Mouse (Mus musculus) limb, embryonic 15.5 days (tissue): ENCODE results near the gene Ccng2. TPM values are rescaled to one million over a fixed set of nuclear protein-coding genes. Genes with fewer than 3 reads are reported as not detected.

ENCODE experiments used
- ATAC-seq: fragments of 200-750 bp; cut with Nextera tagmentation; 2 replicates; pipeline ENCODE4 v1.8.0; 2017; ENCODE audit warnings: low read depth, moderate TSS enrichment; ENCODE audit not compliant: insufficient number of reproducible peaks, low FRiP score, low TSS enrichment
- H3K27ac ChIP-seq: fragments of 300-500 bp; sonication (generic); 2 replicates; pipeline ENCODE4 v1.5.1; 2015; ENCODE audit warnings: moderate library complexity, mild to moderate bottlenecking, inconsistent platforms
- H3K27me3 ChIP-seq: fragments of 300-500 bp; sonication (generic); 2 replicates; pipeline ENCODE4 v1.6.1; 2015; ENCODE audit warnings: inconsistent platforms
- H3K36me3 ChIP-seq: fragments of 300-500 bp; sonication (generic); 2 replicates; pipeline ENCODE4 v1.6.1; 2015; ENCODE audit warnings: inconsistent platforms
- H3K4me1 ChIP-seq: fragments of 300-500 bp; sonication (generic); 2 replicates; pipeline ENCODE4 v1.6.1; 2015; ENCODE audit warnings: inconsistent platforms
- H3K4me2 ChIP-seq: fragments of 300-500 bp; sonication (generic); 2 replicates; pipeline ENCODE4 v1.6.1; 2015; ENCODE audit warnings: mild to moderate bottlenecking, inconsistent platforms
- H3K4me3 ChIP-seq: fragments of 300-500 bp; sonication (generic); 2 replicates; pipeline ENCODE4 v1.5.1; 2015; ENCODE audit warnings: mild to moderate bottlenecking, inconsistent platforms
- H3K9ac ChIP-seq: fragments of 300-500 bp; sonication (generic); 2 replicates; pipeline ENCODE4 v1.6.1; 2015; ENCODE audit warnings: inconsistent platforms
- H3K9me3 ChIP-seq: fragments of 300-500 bp; sonication (generic); 2 replicates; pipeline ENCODE4 v1.6.1; 2016; ENCODE audit warnings: inconsistent platforms
- WGBS: fragments of 180-500 bp; shearing (Covaris S2); methylation state at CpG from one replicate; pipeline ENCODE4 v1.1.7; 2015; 5-methylcytosine and 5-hydroxymethylcytosine counted together
- polyA plus RNA-seq: library from polyadenylated mRNA; unstranded; fragments of >200 nt; fragmentation: Nextera tagmentation; extraction: Ambion mirVana; gene quantifications from 2 replicates; pipeline ENCODE4 v1.2.1, GENCODE M21; 2015

The Ccng2 gene
- polyA plus RNA-seq = 59.0 and 61.4 TPM in 2 replicates

GRCm38 (mm10) chr5:93266883-93267704 is at the start of gene Ccng2:
TSS of gene Ccng2 (plus strand) at chr5:93267257.
- Histone ChIP-seq H3K4me1 (peaks cover 14% of the 10 kb centered on the region), H3K27me3 (no peaks in the 10 kb centered on the region), H3K4me3 (peak within 1 kb of the TSS; percentile 96), H3K27ac (peak within 1 kb of the TSS; percentile 93), H3K4me2 (peak within 1 kb of the TSS; percentile 52), H3K9ac (peak within 1 kb of the TSS; percentile 91), H3K9me3 (no peaks in the 10 kb centered on the region), H3K36me3 (peaks cover 14% of the 10 kb centered on the region)
- under 1% methylated on average over 54 of the region's 54 CpGs for WGBS
- peak; percentile 95 for ATAC-seq

GRCm38 (mm10) chr5:93218375-93218774 is 48.7 kb upstream of the Ccng2 start:
- Histone ChIP-seq H3K9me3 (no peaks in the 10 kb centered on the region), H3K27ac (no peak overlapping the region), H3K4me3 (no peak overlapping the region), H3K36me3 (no peaks in the 10 kb centered on the region), H3K9ac (no peak overlapping the region), H3K4me1 (peaks cover 4% of the 10 kb centered on the region; the same call in 1 of the 2 replicates), H3K27me3 (no peaks in the 10 kb centered on the region), H3K4me2 (no peak overlapping the region)
- WGBS = 70% methylated on average over 3 of the region's 3 CpGs
- ATAC-seq = no peak

- no peak overlapping the region for H3K9ac ChIP-seq
- no peaks in the 10 kb centered on the region for H3K9me3 ChIP-seq
- H3K4me1 ChIP-seq = peaks cover 4% of the 10 kb centered on the region; the same call in 1 of the 2 replicates
- no peak overlapping the region for H3K4me3 ChIP-seq
- H3K27ac ChIP-seq = no peak overlapping the region
- H3K36me3 ChIP-seq = no peaks in the 10 kb centered on the region
- H3K27me3 ChIP-seq = no peaks in the 10 kb centered on the region
- peak; percentile 48; the same call in 1 of the 2 replicates for ATAC-seq
- WGBS = 38% methylated on average over 3 of the region's 3 CpGs
- no peak overlapping the region for H3K4me2 ChIP-seq
Observed at GRCm38 (mm10) chr5:93221661-93222060, 45.4 kb upstream of the Ccng2 start.

- Histone ChIP-seq H3K27ac (no peak overlapping the region), H3K4me2 (no peak overlapping the region), H3K9ac (no peak overlapping the region), H3K9me3 (no peaks in the 10 kb centered on the region), H3K27me3 (no peaks in the 10 kb centered on the region), H3K4me3 (no peak overlapping the region), H3K4me1 (peaks cover 4% of the 10 kb centered on the region; the same call in 1 of the 2 replicates), H3K36me3 (no peaks in the 10 kb centered on the region)
- no peak for ATAC-seq
- WGBS = 87% methylated on average over 2 of the region's 2 CpGs
Observed at GRCm38 (mm10) chr5:93224549-93224948, 42.5 kb upstream of the Ccng2 start.

- Histone ChIP-seq H3K4me2 (no peak overlapping the region), H3K4me3 (no peak overlapping the region), H3K36me3 (no peaks in the 10 kb centered on the region), H3K9me3 (no peaks in the 10 kb centered on the region), H3K4me1 (no peaks in the 10 kb centered on the region; the same call in 1 of the 2 replicates), H3K27ac (no peak overlapping the region), H3K27me3 (no peaks in the 10 kb centered on the region), H3K9ac (no peak overlapping the region)
- WGBS = 91% methylated on average over 3 of the region's 3 CpGs
- no peak for ATAC-seq
Observed at GRCm38 (mm10) chr5:93227157-93227556, 39.9 kb upstream of the Ccng2 start.

GRCm38 (mm10) chr5:93229527-93229926 is 37.5 kb upstream of the Ccng2 start:
- H3K9ac ChIP-seq = no peak overlapping the region

GRCm38 (mm10) chr5:93231721-93232120 is 35.3 kb upstream of the Ccng2 start:
- 68% methylated on average over 3 of the region's 3 CpGs for WGBS
- Histone ChIP-seq H3K9ac (no peak overlapping the region), H3K4me3 (no peak overlapping the region), H3K36me3 (no peaks in the 10 kb centered on the region), H3K27me3 (no peaks in the 10 kb centered on the region), H3K9me3 (no peaks in the 10 kb centered on the region), H3K27ac (no peak overlapping the region), H3K4me1 (no peaks in the 10 kb centered on the region), H3K4me2 (no peak overlapping the region)
- ATAC-seq = no peak

More at GRCm38 (mm10) chr5:93229527-93229926, 37.5 kb upstream of the Ccng2 start:
- WGBS = 80% methylated on average over 2 of the region's 2 CpGs
- Histone ChIP-seq H3K36me3 (no peaks in the 10 kb centered on the region), H3K4me3 (no peak overlapping the region), H3K27me3 (no peaks in the 10 kb centered on the region), H3K4me1 (no peaks in the 10 kb centered on the region), H3K27ac (no peak overlapping the region), H3K9me3 (no peaks in the 10 kb centered on the region), H3K4me2 (no peak overlapping the region)
- ATAC-seq = no peak

- no peaks in the 10 kb centered on the region for H3K36me3 ChIP-seq
- no peak overlapping the region for H3K9ac ChIP-seq
- no peak overlapping the region for H3K4me3 ChIP-seq
- ATAC-seq = no peak
- 97% methylated on average over 2 of the region's 2 CpGs for WGBS
- H3K27me3 ChIP-seq = no peaks in the 10 kb centered on the region
- no peak overlapping the region for H3K4me2 ChIP-seq
- H3K27ac ChIP-seq = no peak overlapping the region
- no peaks in the 10 kb centered on the region for H3K4me1 ChIP-seq
- H3K9me3 ChIP-seq = no peaks in the 10 kb centered on the region
Observed at GRCm38 (mm10) chr5:93232838-93233237, 34.2 kb upstream of the Ccng2 start.

- WGBS = 57% methylated on average over 4 of the region's 4 CpGs
- Histone ChIP-seq H3K27me3 (no peaks in the 10 kb centered on the region), H3K36me3 (no peaks in the 10 kb centered on the region), H3K4me3 (no peak overlapping the region), H3K9ac (no peak overlapping the region), H3K9me3 (no peaks in the 10 kb centered on the region), H3K27ac (no peak overlapping the region), H3K4me1 (no peaks in the 10 kb centered on the region), H3K4me2 (no peak overlapping the region)
- ATAC-seq = no peak
Observed at GRCm38 (mm10) chr5:93234130-93234529, 32.9 kb upstream of the Ccng2 start.

GRCm38 (mm10) chr5:93234605-93235004 is 32.5 kb upstream of the Ccng2 start:
- ATAC-seq = no peak
- H3K4me3 ChIP-seq = no peak overlapping the region
- H3K4me2 ChIP-seq = no peak overlapping the region
- WGBS = 67% methylated on average over 2 of the region's 2 CpGs
- H3K9ac ChIP-seq = no peak overlapping the region
- H3K9me3 ChIP-seq = no peaks in the 10 kb centered on the region
- H3K27me3 ChIP-seq = no peaks in the 10 kb centered on the region
- H3K27ac ChIP-seq = no peak overlapping the region
- no peaks in the 10 kb centered on the region for H3K36me3 ChIP-seq
- H3K4me1 ChIP-seq = no peaks in the 10 kb centered on the region

GRCm38 (mm10) chr5:93235888-93236287 is 31.2 kb upstream of the Ccng2 start:
- no peak overlapping the region for H3K4me2 ChIP-seq
- H3K36me3 ChIP-seq = no peaks in the 10 kb centered on the region
- no peaks in the 10 kb centered on the region for H3K9me3 ChIP-seq
- no peak overlapping the region for H3K27ac ChIP-seq
- H3K4me3 ChIP-seq = no peak overlapping the region
- no peaks in the 10 kb centered on the region for H3K27me3 ChIP-seq
- H3K4me1 ChIP-seq = no peaks in the 10 kb centered on the region
- no peak for ATAC-seq
- H3K9ac ChIP-seq = no peak overlapping the region
- WGBS = 77% methylated on average over 3 of the region's 3 CpGs

- no peak for ATAC-seq
Observed at GRCm38 (mm10) chr5:93236541-93236940, 30.5 kb upstream of the Ccng2 start.

More at GRCm38 (mm10) chr5:93236541-93236940, 30.5 kb upstream of the Ccng2 start:
- Histone ChIP-seq H3K4me2 (no peak overlapping the region), H3K9ac (no peak overlapping the region), H3K27me3 (no peaks in the 10 kb centered on the region), H3K9me3 (no peaks in the 10 kb centered on the region), H3K36me3 (no peaks in the 10 kb centered on the region), H3K27ac (no peak overlapping the region), H3K4me3 (no peak overlapping the region), H3K4me1 (no peaks in the 10 kb centered on the region)
- 77% methylated on average over 4 of the region's 4 CpGs for WGBS
